Mouse (Mus musculus): Measurements from ENCODE around the gene Slc6a1. TPM values are rescaled to one million over a fixed set of nuclear protein-coding genes. Genes with fewer than 3 reads are reported as not detected.

The Slc6a1 gene
- polyA plus RNA-seq, 1 experiment from 2014 or later: 22.0 TPM

DNA sequence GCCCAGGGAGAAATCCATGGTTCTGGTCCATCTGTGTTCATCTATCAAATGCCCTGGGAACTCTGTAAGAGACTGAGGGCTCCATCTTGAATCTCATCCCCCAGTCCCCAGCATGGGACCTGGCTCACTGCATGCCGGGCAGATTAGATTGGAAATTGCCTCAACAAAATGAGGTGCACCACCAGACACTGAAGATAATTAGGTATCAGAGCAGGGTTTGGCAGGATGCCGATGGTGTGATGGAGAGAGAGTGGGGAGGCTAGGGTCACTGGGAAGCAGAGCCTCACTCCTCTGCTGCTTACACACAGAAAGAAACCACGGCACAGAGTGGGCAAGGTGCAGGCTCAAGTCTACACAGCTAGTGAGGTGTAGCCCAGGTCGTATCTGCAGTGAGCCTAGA lies 12.7 kb downstream of the Slc6a1 start:
- no peak for ATAC-seq (replicated peaks; ENCODE audit: low FRiP score)

DNA sequence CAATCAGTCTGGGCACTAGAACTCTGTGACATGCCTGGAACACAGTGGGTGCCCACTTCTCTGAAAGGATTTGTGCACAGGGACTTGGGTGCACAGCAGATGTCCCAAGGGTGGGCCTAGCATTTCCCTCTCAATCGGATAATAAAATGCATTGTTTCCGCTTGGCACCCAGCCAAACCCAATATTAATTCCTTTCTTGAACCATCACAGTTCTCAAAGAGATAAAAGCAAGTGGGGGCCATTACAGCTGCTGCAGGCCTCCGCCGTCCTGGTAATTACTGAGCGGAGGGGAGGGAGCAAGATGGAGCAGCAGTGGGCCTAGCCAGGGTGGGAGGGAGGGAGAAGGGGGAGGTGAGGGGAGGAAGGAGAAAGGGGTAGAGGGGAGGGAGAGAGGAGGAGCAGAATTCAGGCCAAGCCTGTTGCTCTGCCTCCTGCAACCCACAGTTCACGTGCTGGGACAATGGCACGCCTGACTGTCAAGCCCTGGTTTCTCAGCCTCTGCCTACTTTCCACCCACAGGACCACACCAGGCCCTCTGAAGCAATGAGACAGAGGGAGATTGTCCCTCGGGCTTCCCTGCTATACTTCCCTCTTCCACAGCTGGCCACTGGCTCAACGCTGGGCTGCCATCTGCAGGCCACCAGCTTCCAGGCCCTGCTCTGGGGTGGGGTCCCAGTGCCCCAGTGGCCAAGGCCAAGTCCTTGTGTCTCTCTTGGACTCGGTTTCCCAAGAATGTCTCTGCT lies 15.0 kb downstream of the Slc6a1 start:
- DNase-seq (ENCODE audit: low spot score): peak; percentile 61
- Histone ChIP-seq H3K9ac (ENCODE audit: low read length) (peak overlapping the region; percentile 6; the same call in 1 of the 2 replicates), H3K4me1 (replicated peaks; ENCODE audit: control insufficient read depth, insufficient read depth, low read length) (peaks cover 13% of the 10 kb centered on the region), H3K27me3 (ENCODE audit: control insufficient read depth, insufficient read depth, low read length) (no peaks in the 10 kb centered on the region), H3K4me3 (ENCODE audit: low read depth, low read length) (no peak overlapping the region), H3K9me3 (ENCODE audit: control insufficient read depth, low read length) (no peaks in the 10 kb centered on the region), H3K36me3 (ENCODE audit: control insufficient read depth, insufficient read depth, low read length) (no peaks in the 10 kb centered on the region), H3K27ac (ENCODE audit: low read depth, low read length) (peak overlapping the region; percentile 71), H3K4me2 (ENCODE audit: low read depth, low read length, severe bottlenecking) (no peak overlapping the region)
- WGBS: 39% methylated on average over 10 of the region's 10 CpGs
- ATAC-seq (replicated peaks; ENCODE audit: low FRiP score): peak; percentile 80

More for the DNA sequence above, 12.7 kb downstream of the Slc6a1 start:
- Histone ChIP-seq H3K4me3 (ENCODE audit: low read depth, low read length) (no peak overlapping the region), H3K27ac (ENCODE audit: low read depth, low read length) (no peak overlapping the region), H3K36me3 (ENCODE audit: control insufficient read depth, insufficient read depth, low read length) (no peaks in the 10 kb centered on the region), H3K9me3 (ENCODE audit: control insufficient read depth, low read length) (no peaks in the 10 kb centered on the region), H3K27me3 (ENCODE audit: control insufficient read depth, insufficient read depth, low read length) (no peaks in the 10 kb centered on the region), H3K4me2 (ENCODE audit: low read depth, low read length, severe bottlenecking) (no peak overlapping the region), H3K9ac (ENCODE audit: low read length) (no peak overlapping the region), H3K4me1 (replicated peaks; ENCODE audit: control insufficient read depth, insufficient read depth, low read length) (peaks cover 26% of the 10 kb centered on the region)
- 77% methylated on average over 4 of the region's 4 CpGs for WGBS
- no peak for DNase-seq (ENCODE audit: low spot score)

DNA sequence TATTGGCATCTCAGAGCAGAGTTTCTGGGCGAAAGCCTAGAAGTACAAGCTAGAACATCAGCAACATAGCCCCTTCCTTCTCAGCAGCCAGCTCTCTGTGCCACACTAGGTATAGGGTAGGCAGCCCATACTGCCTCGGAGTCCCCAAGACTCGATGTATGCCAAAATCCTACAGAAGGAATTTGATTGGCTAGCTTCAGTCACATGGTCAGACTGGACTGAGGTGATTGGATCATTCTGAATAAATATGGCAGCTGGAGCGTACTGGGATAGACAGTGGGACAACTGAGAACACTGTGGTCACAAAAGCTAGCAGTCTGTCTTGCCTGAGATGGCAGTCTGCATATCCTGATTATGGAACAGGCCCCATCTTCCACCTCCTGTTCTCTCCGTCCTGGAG lies 17.3 kb downstream of the Slc6a1 start:
- H3K4me1 ChIP-seq (replicated peaks; ENCODE audit: control insufficient read depth, insufficient read depth, low read length): peaks cover 11% of the 10 kb centered on the region
- no peak overlapping the region for H3K4me3 ChIP-seq (ENCODE audit: low read depth, low read length)
- no peak overlapping the region for H3K4me2 ChIP-seq (ENCODE audit: low read depth, low read length, severe bottlenecking)
- H3K9ac ChIP-seq (ENCODE audit: low read length): no peak overlapping the region
- H3K27ac ChIP-seq (ENCODE audit: low read depth, low read length): no peak overlapping the region
- WGBS: 91% methylated on average over 5 of the region's 5 CpGs
- ATAC-seq (replicated peaks; ENCODE audit: low FRiP score) (no peak), DNase-seq (ENCODE audit: low spot score) (no peak)
- no peaks in the 10 kb centered on the region for H3K27me3 ChIP-seq (ENCODE audit: control insufficient read depth, insufficient read depth, low read length)
- no peaks in the 10 kb centered on the region for H3K9me3 ChIP-seq (ENCODE audit: control insufficient read depth, low read length)
- H3K36me3 ChIP-seq (ENCODE audit: control insufficient read depth, insufficient read depth, low read length): no peaks in the 10 kb centered on the region

DNA sequence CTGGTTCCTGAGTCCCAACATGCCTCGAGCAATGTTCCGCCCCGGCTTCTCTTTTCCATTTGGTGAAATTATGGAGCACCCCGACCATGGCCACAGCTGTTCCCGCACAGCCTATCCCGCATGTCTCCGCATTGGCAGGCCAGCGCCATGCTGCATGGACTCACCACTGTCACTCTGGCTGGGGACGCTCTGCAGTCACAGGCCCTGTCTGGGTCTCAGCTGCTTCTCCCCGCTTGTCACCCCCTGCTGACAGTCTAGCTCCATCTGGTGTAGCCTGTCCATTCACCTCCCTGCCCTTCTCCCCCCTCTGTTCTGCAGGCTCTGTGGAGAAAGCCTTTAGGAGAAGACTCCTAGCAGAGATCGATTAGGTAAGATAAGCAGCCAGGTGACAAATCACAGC lies 18.3 kb downstream of the Slc6a1 start:
- Histone ChIP-seq H3K9me3 (ENCODE audit: control insufficient read depth, low read length) (no peaks in the 10 kb centered on the region), H3K4me1 (replicated peaks; ENCODE audit: control insufficient read depth, insufficient read depth, low read length) (peaks cover 11% of the 10 kb centered on the region), H3K9ac (ENCODE audit: low read length) (no peak overlapping the region), H3K4me2 (ENCODE audit: low read depth, low read length, severe bottlenecking) (no peak overlapping the region), H3K36me3 (ENCODE audit: control insufficient read depth, insufficient read depth, low read length) (no peaks in the 10 kb centered on the region), H3K4me3 (ENCODE audit: low read depth, low read length) (no peak overlapping the region), H3K27ac (ENCODE audit: low read depth, low read length) (no peak overlapping the region), H3K27me3 (ENCODE audit: control insufficient read depth, insufficient read depth, low read length) (no peaks in the 10 kb centered on the region)
- no peak for DNase-seq (ENCODE audit: low spot score)
- 88% methylated on average over 11 of the region's 11 CpGs for WGBS
- no peak for ATAC-seq (replicated peaks; ENCODE audit: low FRiP score)

- 86% methylated on average over 6 of the region's 6 CpGs for WGBS
- no peaks in the 10 kb centered on the region for H3K4me1 ChIP-seq (replicated peaks; ENCODE audit: control insufficient read depth, insufficient read depth, low read length)
- H3K27ac ChIP-seq (ENCODE audit: low read depth, low read length): no peak overlapping the region
- H3K4me3 ChIP-seq (ENCODE audit: low read depth, low read length): no peak overlapping the region
- H3K9ac ChIP-seq (ENCODE audit: low read length): no peak overlapping the region
- H3K9me3 ChIP-seq (ENCODE audit: control insufficient read depth, low read length): no peaks in the 10 kb centered on the region
- ATAC-seq (replicated peaks; ENCODE audit: low FRiP score) (no peak), DNase-seq (ENCODE audit: low spot score) (no peak)
- H3K36me3 ChIP-seq (ENCODE audit: control insufficient read depth, insufficient read depth, low read length): no peaks in the 10 kb centered on the region
- H3K27me3 ChIP-seq (ENCODE audit: control insufficient read depth, insufficient read depth, low read length): no peaks in the 10 kb centered on the region
- no peak overlapping the region for H3K4me2 ChIP-seq (ENCODE audit: low read depth, low read length, severe bottlenecking)
These were observed 22.2 kb downstream of the Slc6a1 start for GRCm38 (mm10) chr6:114304668-114305067.

DNA sequence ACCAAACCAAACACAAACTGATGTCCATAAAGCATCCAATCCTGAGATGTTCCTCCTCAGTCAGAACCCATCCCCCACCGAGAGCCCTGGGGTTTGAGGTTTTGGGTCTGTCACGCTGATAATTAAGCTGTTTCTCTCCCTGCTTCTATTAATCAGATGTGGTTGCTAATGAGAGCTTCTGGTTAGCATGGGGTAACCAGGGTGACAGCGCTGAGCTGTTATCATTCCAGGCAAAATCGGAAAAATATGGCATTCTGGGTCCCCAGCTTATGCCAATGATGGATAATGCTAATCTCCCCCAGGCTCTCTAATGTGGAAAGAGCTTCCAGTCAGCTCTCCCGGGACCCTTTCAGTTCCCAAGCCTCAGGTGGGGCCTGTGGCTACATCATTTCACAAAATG lies 38.1 kb downstream of the Slc6a1 start:
- H3K4me2 ChIP-seq (ENCODE audit: low read depth, low read length, severe bottlenecking): no peak overlapping the region
- H3K4me1 ChIP-seq (replicated peaks; ENCODE audit: control insufficient read depth, insufficient read depth, low read length): no peaks in the 10 kb centered on the region
- DNase-seq (ENCODE audit: low spot score) (no peak), ATAC-seq (replicated peaks; ENCODE audit: low FRiP score) (no peak)
- H3K27ac ChIP-seq (ENCODE audit: low read depth, low read length): no peak overlapping the region
- no peaks in the 10 kb centered on the region; the same call in 1 of the 2 replicates for H3K9me3 ChIP-seq (ENCODE audit: control insufficient read depth, low read length)
- H3K36me3 ChIP-seq (ENCODE audit: control insufficient read depth, insufficient read depth, low read length): no peaks in the 10 kb centered on the region
- 71% methylated on average over 5 of the region's 5 CpGs for WGBS
- H3K9ac ChIP-seq (ENCODE audit: low read length): no peak overlapping the region
- no peaks in the 10 kb centered on the region for H3K27me3 ChIP-seq (ENCODE audit: control insufficient read depth, insufficient read depth, low read length)
- no peak overlapping the region for H3K4me3 ChIP-seq (ENCODE audit: low read depth, low read length)

GRCm38 (mm10) chr6:114321146-114321545 lies 38.7 kb downstream of the Slc6a1 start:
- 89% methylated on average over 3 of the region's 3 CpGs for WGBS

DNA sequence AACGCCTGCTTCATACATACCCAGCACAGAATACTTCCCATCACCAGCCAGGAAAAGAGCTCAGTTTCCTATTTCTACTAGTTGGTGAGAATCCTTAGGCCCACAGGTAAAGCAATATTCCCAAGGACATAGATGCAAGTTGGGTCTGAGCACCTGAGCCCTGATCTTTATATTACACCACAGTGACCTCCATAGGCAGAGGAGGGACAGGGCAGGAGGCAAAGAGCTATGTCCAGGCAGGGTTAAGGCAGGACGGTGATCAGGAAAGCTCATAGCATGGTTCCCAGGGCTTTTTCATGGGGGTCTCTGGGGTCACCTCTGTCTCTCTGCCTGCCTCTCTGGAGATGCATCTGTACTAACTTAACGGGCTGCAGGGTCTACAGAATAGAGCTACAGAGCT lies 40.5 kb downstream of the Slc6a1 start:
- Histone ChIP-seq H3K4me3 (ENCODE audit: low read depth, low read length) (no peak overlapping the region), H3K36me3 (ENCODE audit: control insufficient read depth, insufficient read depth, low read length) (no peaks in the 10 kb centered on the region), H3K4me1 (replicated peaks; ENCODE audit: control insufficient read depth, insufficient read depth, low read length) (no peaks in the 10 kb centered on the region), H3K4me2 (ENCODE audit: low read depth, low read length, severe bottlenecking) (no peak overlapping the region), H3K9ac (ENCODE audit: low read length) (no peak overlapping the region), H3K9me3 (ENCODE audit: control insufficient read depth, low read length) (no peaks in the 10 kb centered on the region; the same call in 1 of the 2 replicates), H3K27ac (ENCODE audit: low read depth, low read length) (no peak overlapping the region), H3K27me3 (ENCODE audit: control insufficient read depth, insufficient read depth, low read length) (no peaks in the 10 kb centered on the region)
- 76% methylated on average over 3 of the region's 3 CpGs for WGBS
- DNase-seq (ENCODE audit: low spot score) (no peak), ATAC-seq (replicated peaks; ENCODE audit: low FRiP score) (no peak)

More at GRCm38 (mm10) chr6:114321146-114321545, 38.7 kb downstream of the Slc6a1 start:
- no peak overlapping the region for H3K9ac ChIP-seq (ENCODE audit: low read length)
- no peak for DNase-seq (ENCODE audit: low spot score)
- H3K4me3 ChIP-seq (ENCODE audit: low read depth, low read length): no peak overlapping the region
- no peaks in the 10 kb centered on the region; the same call in 1 of the 2 replicates for H3K9me3 ChIP-seq (ENCODE audit: control insufficient read depth, low read length)
- no peaks in the 10 kb centered on the region for H3K4me1 ChIP-seq (replicated peaks; ENCODE audit: control insufficient read depth, insufficient read depth, low read length)
- ATAC-seq (replicated peaks; ENCODE audit: low FRiP score): no peak
- H3K27ac ChIP-seq (ENCODE audit: low read depth, low read length): no peak overlapping the region
- H3K27me3 ChIP-seq (ENCODE audit: control insufficient read depth, insufficient read depth, low read length): no peaks in the 10 kb centered on the region
- H3K36me3 ChIP-seq (ENCODE audit: control insufficient read depth, insufficient read depth, low read length): no peaks in the 10 kb centered on the region
- H3K4me2 ChIP-seq (ENCODE audit: low read depth, low read length, severe bottlenecking): no peak overlapping the region

DNA sequence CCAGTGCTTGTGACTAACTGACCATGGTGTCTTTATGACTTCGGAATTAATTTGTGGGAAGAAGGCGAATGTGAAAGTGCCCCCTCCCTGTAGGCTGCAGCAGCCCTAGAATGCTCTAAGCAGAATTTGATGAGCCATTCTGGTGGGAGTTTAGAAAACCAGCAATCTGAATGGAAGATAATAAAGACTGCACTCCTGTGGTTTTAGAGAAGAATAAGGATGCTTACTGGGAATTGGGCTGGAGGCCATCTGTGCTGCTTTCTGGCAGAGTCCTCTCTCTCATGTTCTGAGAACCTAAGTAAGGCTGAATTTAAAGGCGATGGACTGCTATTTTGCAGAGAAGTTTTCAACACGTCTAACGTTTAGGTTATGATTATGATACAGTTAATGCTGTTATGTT lies 42.4 kb downstream of the Slc6a1 start:
- Histone ChIP-seq H3K9me3 (ENCODE audit: control insufficient read depth, low read length) (no peaks in the 10 kb centered on the region; the same call in 1 of the 2 replicates), H3K4me2 (ENCODE audit: low read depth, low read length, severe bottlenecking) (no peak overlapping the region), H3K4me3 (ENCODE audit: low read depth, low read length) (no peak overlapping the region), H3K27me3 (ENCODE audit: control insufficient read depth, insufficient read depth, low read length) (no peaks in the 10 kb centered on the region), H3K4me1 (replicated peaks; ENCODE audit: control insufficient read depth, insufficient read depth, low read length) (no peaks in the 10 kb centered on the region; the same call in 1 of the 2 replicates), H3K36me3 (ENCODE audit: control insufficient read depth, insufficient read depth, low read length) (no peaks in the 10 kb centered on the region), H3K27ac (ENCODE audit: low read depth, low read length) (no peak overlapping the region), H3K9ac (ENCODE audit: low read length) (no peak overlapping the region)
- ATAC-seq (replicated peaks; ENCODE audit: low FRiP score): no peak
- DNase-seq (ENCODE audit: low spot score): no peak
- WGBS: 93% methylated on average over 5 of the region's 5 CpGs
